Mouse (Mus musculus) thymus, adult 2 months (tissue): ENCODE measurements at regions not wholly inside any gene's neighbourhood (a gene's known extent, or its start where the extent isn't known, plus 50 kb on each side); places are given as distances from the start of the nearest gene placed in this dataset.

Experiments used
- CTCF ChIP-seq: fragments of 200-500 bp; IDR thresholded peaks from 2 replicates; pipeline ENCODE4 v1.5.1; 2012; ENCODE audit warnings: mild to moderate bottlenecking, control low read depth, low read length, moderate library complexity, borderline replicate concordance; ENCODE audit not compliant: control insufficient read depth, poor library complexity, insufficient read depth; ENCODE audit errors: extremely low read depth
- POLR2A ChIP-seq: fragments of 200-500 bp; IDR thresholded peaks from 2 replicates; pipeline ENCODE4 v1.6.1; 2012; ENCODE audit warnings: mild to moderate bottlenecking, low read length, control low read depth, moderate library complexity; ENCODE audit not compliant: control insufficient read depth, poor library complexity, insufficient read depth; ENCODE audit errors: extremely low read depth

- no peak for TF ChIP-seq POLR2A
- no peak for TF ChIP-seq CTCF
Measured at GRCm38 (mm10) chr14:37558258-37558657, 423.2 kb upstream of the Ghitm start.
